Mouse (Mus musculus): Measurements from ENCODE around the gene Plppr1. TPM values are rescaled to one million over a fixed set of nuclear protein-coding genes. Genes with fewer than 3 reads are reported as not detected.

Gene Plppr1
- polyA plus RNA-seq, 1 experiment from 2014 or later: 41.7 TPM

- no peaks in the 10 kb centered on the region for H3K9me3 ChIP-seq (replicated peaks; ENCODE audit: control insufficient read depth, low read length)
Observed at GRCm38 (mm10) chr4:49149251-49149650, 90.2 kb downstream of the Plppr1 start.

GRCm38 (mm10) chr4:49153849-49154248 is 94.8 kb downstream of the Plppr1 start:
- WGBS: 44% methylated on average over 5 of the region's 5 CpGs

More at GRCm38 (mm10) chr4:49149251-49149650, 90.2 kb downstream of the Plppr1 start:
- no peak overlapping the region for H3K4me2 ChIP-seq (ENCODE audit: low read length)
- no peaks in the 10 kb centered on the region for H3K36me3 ChIP-seq (ENCODE audit: control insufficient read depth, insufficient read depth, low read length)
- no peak for DNase-seq (ENCODE audit: low spot score)
- H3K27ac ChIP-seq (ENCODE audit: low read depth, low read length): no peak overlapping the region
- no peaks in the 10 kb centered on the region for H3K27me3 ChIP-seq (replicated peaks; ENCODE audit: control insufficient read depth, insufficient read depth, low read length)
- H3K4me1 ChIP-seq (ENCODE audit: control insufficient read depth, insufficient read depth, low read length): peaks cover 14% of the 10 kb centered on the region
- H3K4me3 ChIP-seq (ENCODE audit: low read depth, low read length): no peak overlapping the region
- 86% methylated on average over 2 of the region's 2 CpGs for WGBS
- ATAC-seq: peak; percentile 4; the same call in 1 of the 2 replicates
- H3K9ac ChIP-seq (ENCODE audit: low read length): no peak overlapping the region

GRCm38 (mm10) chr4:49156781-49157180 is 97.7 kb downstream of the Plppr1 start:
- no peak for DNase-seq (ENCODE audit: low spot score)
- no peaks in the 10 kb centered on the region for H3K36me3 ChIP-seq (ENCODE audit: control insufficient read depth, insufficient read depth, low read length)
- no peaks in the 10 kb centered on the region for H3K9me3 ChIP-seq (replicated peaks; ENCODE audit: control insufficient read depth, low read length)
- WGBS: 80% methylated on average over 1 of the region's 1 CpGs
- H3K4me3 ChIP-seq (ENCODE audit: low read depth, low read length): no peak overlapping the region
- ATAC-seq: no peak
- no peaks in the 10 kb centered on the region for H3K4me1 ChIP-seq (ENCODE audit: control insufficient read depth, insufficient read depth, low read length)
- H3K4me2 ChIP-seq (ENCODE audit: low read length): no peak overlapping the region
- no peaks in the 10 kb centered on the region for H3K27me3 ChIP-seq (replicated peaks; ENCODE audit: control insufficient read depth, insufficient read depth, low read length)
- H3K9ac ChIP-seq (ENCODE audit: low read length): no peak overlapping the region
- H3K27ac ChIP-seq (ENCODE audit: low read depth, low read length): no peak overlapping the region

More at GRCm38 (mm10) chr4:49153849-49154248, 94.8 kb downstream of the Plppr1 start:
- ATAC-seq (0 out of 2 replicates have a peak, but pooled peaks have one; percentile 21), DNase-seq (ENCODE audit: low spot score) (peak; percentile 54)
- Histone ChIP-seq H3K27ac (ENCODE audit: low read depth, low read length) (no peak overlapping the region), H3K4me1 (ENCODE audit: control insufficient read depth, insufficient read depth, low read length) (peaks cover 10% of the 10 kb centered on the region; the same call in 1 of the 2 replicates), H3K9me3 (replicated peaks; ENCODE audit: control insufficient read depth, low read length) (no peaks in the 10 kb centered on the region), H3K9ac (ENCODE audit: low read length) (no peak overlapping the region), H3K4me3 (ENCODE audit: low read depth, low read length) (no peak overlapping the region), H3K4me2 (ENCODE audit: low read length) (no peak overlapping the region), H3K36me3 (ENCODE audit: control insufficient read depth, insufficient read depth, low read length) (no peaks in the 10 kb centered on the region), H3K27me3 (replicated peaks; ENCODE audit: control insufficient read depth, insufficient read depth, low read length) (no peaks in the 10 kb centered on the region)

- no peaks in the 10 kb centered on the region for H3K36me3 ChIP-seq (ENCODE audit: control insufficient read depth, insufficient read depth, low read length)
- H3K4me2 ChIP-seq (ENCODE audit: low read length): no peak overlapping the region
- H3K4me3 ChIP-seq (ENCODE audit: low read depth, low read length): no peak overlapping the region
- H3K27ac ChIP-seq (ENCODE audit: low read depth, low read length): no peak overlapping the region
- ATAC-seq (no peak), DNase-seq (ENCODE audit: low spot score) (no peak)
- no peaks in the 10 kb centered on the region for H3K9me3 ChIP-seq (replicated peaks; ENCODE audit: control insufficient read depth, low read length)
- 91% methylated on average over 3 of the region's 3 CpGs for WGBS
- no peaks in the 10 kb centered on the region for H3K27me3 ChIP-seq (replicated peaks; ENCODE audit: control insufficient read depth, insufficient read depth, low read length)
- no peak overlapping the region for H3K9ac ChIP-seq (ENCODE audit: low read length)
- no peaks in the 10 kb centered on the region for H3K4me1 ChIP-seq (ENCODE audit: control insufficient read depth, insufficient read depth, low read length)
Observed at GRCm38 (mm10) chr4:49163285-49163684, 104.2 kb downstream of the Plppr1 start.

GRCm38 (mm10) chr4:49166391-49166790 is 107.3 kb downstream of the Plppr1 start:
- Histone ChIP-seq H3K36me3 (ENCODE audit: control insufficient read depth, insufficient read depth, low read length) (no peaks in the 10 kb centered on the region), H3K4me2 (ENCODE audit: low read length) (no peak overlapping the region), H3K27ac (ENCODE audit: low read depth, low read length) (no peak overlapping the region), H3K27me3 (replicated peaks; ENCODE audit: control insufficient read depth, insufficient read depth, low read length) (no peaks in the 10 kb centered on the region), H3K4me1 (ENCODE audit: control insufficient read depth, insufficient read depth, low read length) (no peaks in the 10 kb centered on the region), H3K9ac (ENCODE audit: low read length) (no peak overlapping the region), H3K4me3 (ENCODE audit: low read depth, low read length) (no peak overlapping the region), H3K9me3 (replicated peaks; ENCODE audit: control insufficient read depth, low read length) (no peaks in the 10 kb centered on the region)
- 67% methylated on average over 3 of the region's 3 CpGs for WGBS
- ATAC-seq (no peak), DNase-seq (ENCODE audit: low spot score) (no peak)

- Histone ChIP-seq H3K27ac (ENCODE audit: low read depth, low read length) (no peak overlapping the region), H3K4me2 (ENCODE audit: low read length) (no peak overlapping the region), H3K4me1 (ENCODE audit: control insufficient read depth, insufficient read depth, low read length) (no peaks in the 10 kb centered on the region), H3K36me3 (ENCODE audit: control insufficient read depth, insufficient read depth, low read length) (no peaks in the 10 kb centered on the region), H3K27me3 (replicated peaks; ENCODE audit: control insufficient read depth, insufficient read depth, low read length) (no peaks in the 10 kb centered on the region), H3K9ac (ENCODE audit: low read length) (no peak overlapping the region), H3K9me3 (replicated peaks; ENCODE audit: control insufficient read depth, low read length) (no peaks in the 10 kb centered on the region), H3K4me3 (ENCODE audit: low read depth, low read length) (no peak overlapping the region)
- ATAC-seq (no peak), DNase-seq (ENCODE audit: low spot score) (no peak)
- WGBS: 89% methylated on average over 5 of the region's 5 CpGs
Observed at GRCm38 (mm10) chr4:49167030-49167429, 108.0 kb downstream of the Plppr1 start.

GRCm38 (mm10) chr4:49169498-49169897 is 110.4 kb downstream of the Plppr1 start:
- Histone ChIP-seq H3K36me3 (ENCODE audit: control insufficient read depth, insufficient read depth, low read length) (no peaks in the 10 kb centered on the region), H3K9ac (ENCODE audit: low read length) (no peak overlapping the region), H3K4me1 (ENCODE audit: control insufficient read depth, insufficient read depth, low read length) (no peaks in the 10 kb centered on the region), H3K4me3 (ENCODE audit: low read depth, low read length) (no peak overlapping the region), H3K9me3 (replicated peaks; ENCODE audit: control insufficient read depth, low read length) (no peaks in the 10 kb centered on the region), H3K27me3 (replicated peaks; ENCODE audit: control insufficient read depth, insufficient read depth, low read length) (no peaks in the 10 kb centered on the region), H3K27ac (ENCODE audit: low read depth, low read length) (no peak overlapping the region), H3K4me2 (ENCODE audit: low read length) (no peak overlapping the region)
- 51% methylated on average over 1 of the region's 1 CpGs for WGBS
- no peak for DNase-seq (ENCODE audit: low spot score)
- no peak for ATAC-seq

- H3K36me3 ChIP-seq (ENCODE audit: control insufficient read depth, insufficient read depth, low read length): no peaks in the 10 kb centered on the region
- H3K9ac ChIP-seq (ENCODE audit: low read length): no peak overlapping the region
- no peak overlapping the region for H3K4me3 ChIP-seq (ENCODE audit: low read depth, low read length)
- no peaks in the 10 kb centered on the region for H3K4me1 ChIP-seq (ENCODE audit: control insufficient read depth, insufficient read depth, low read length)
- DNase-seq (ENCODE audit: low spot score) (no peak), ATAC-seq (no peak)
- WGBS: 88% methylated on average over 2 of the region's 2 CpGs
- no peaks in the 10 kb centered on the region for H3K27me3 ChIP-seq (replicated peaks; ENCODE audit: control insufficient read depth, insufficient read depth, low read length)
- no peak overlapping the region for H3K4me2 ChIP-seq (ENCODE audit: low read length)
- no peaks in the 10 kb centered on the region for H3K9me3 ChIP-seq (replicated peaks; ENCODE audit: control insufficient read depth, low read length)
- no peak overlapping the region for H3K27ac ChIP-seq (ENCODE audit: low read depth, low read length)
Observed at GRCm38 (mm10) chr4:49178101-49178500, 119.0 kb downstream of the Plppr1 start.

GRCm38 (mm10) chr4:49178891-49179290 is 119.8 kb downstream of the Plppr1 start:
- WGBS: 49% methylated on average over 3 of the region's 3 CpGs
- Histone ChIP-seq H3K27me3 (replicated peaks; ENCODE audit: control insufficient read depth, insufficient read depth, low read length) (no peaks in the 10 kb centered on the region), H3K4me1 (ENCODE audit: control insufficient read depth, insufficient read depth, low read length) (no peaks in the 10 kb centered on the region), H3K36me3 (ENCODE audit: control insufficient read depth, insufficient read depth, low read length) (no peaks in the 10 kb centered on the region), H3K4me2 (ENCODE audit: low read length) (no peak overlapping the region), H3K9me3 (replicated peaks; ENCODE audit: control insufficient read depth, low read length) (no peaks in the 10 kb centered on the region), H3K4me3 (ENCODE audit: low read depth, low read length) (no peak overlapping the region), H3K27ac (ENCODE audit: low read depth, low read length) (no peak overlapping the region), H3K9ac (ENCODE audit: low read length) (no peak overlapping the region)
- ATAC-seq (no peak), DNase-seq (ENCODE audit: low spot score) (peak; percentile 14)
